Mouse (Mus musculus) left cerebral cortex, adult 8-10 months (tissue): Measurements from ENCODE around the gene Camta1. TPM values are rescaled to one million over a fixed set of nuclear protein-coding genes. Genes with fewer than 3 reads are reported as not detected.
"Not testable (repeated sequence)": the region's sequence is repeated elsewhere in the genome, so short reads cannot be mapped to it uniquely, and the experiment has no call there.

Source experiments
- DNase-seq, 2 experiments: peaks; one replicate each; pipeline ENCODE4 v3.0.0; 2022; ENCODE audit warnings: low spot score in 2 of 2
- total RNA-seq, 4 experiments: library from RNA; stranded (reverse); gene quantifications; 2 replicates each; pipeline ENCODE4 v1.2.4; 2022

The Camta1 gene
- total RNA-seq, 4 experiments from 2014 or later = 236 to 263 (median 255) TPM

DNA sequence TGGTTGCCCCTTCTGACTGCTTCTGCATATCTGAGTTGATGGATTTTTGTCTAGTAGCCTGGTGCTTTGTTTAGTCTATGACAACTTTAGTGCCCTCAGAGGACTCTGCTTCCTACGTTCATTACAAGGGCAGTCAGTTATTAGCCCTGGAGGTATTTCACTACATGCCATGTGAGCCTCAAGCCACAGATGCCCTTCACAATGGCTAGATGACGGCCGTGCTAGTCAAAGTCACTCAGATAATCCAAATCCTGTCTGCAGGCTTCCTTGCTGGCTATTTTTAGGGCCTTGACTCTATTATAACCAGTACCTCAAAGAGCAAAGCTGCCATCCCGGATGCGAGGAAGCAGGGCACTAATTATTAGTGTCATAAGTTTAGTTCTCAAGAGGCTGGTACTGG lies 778.6 kb downstream of the Camta1 start:
- DNase-seq = no peak

DNA sequence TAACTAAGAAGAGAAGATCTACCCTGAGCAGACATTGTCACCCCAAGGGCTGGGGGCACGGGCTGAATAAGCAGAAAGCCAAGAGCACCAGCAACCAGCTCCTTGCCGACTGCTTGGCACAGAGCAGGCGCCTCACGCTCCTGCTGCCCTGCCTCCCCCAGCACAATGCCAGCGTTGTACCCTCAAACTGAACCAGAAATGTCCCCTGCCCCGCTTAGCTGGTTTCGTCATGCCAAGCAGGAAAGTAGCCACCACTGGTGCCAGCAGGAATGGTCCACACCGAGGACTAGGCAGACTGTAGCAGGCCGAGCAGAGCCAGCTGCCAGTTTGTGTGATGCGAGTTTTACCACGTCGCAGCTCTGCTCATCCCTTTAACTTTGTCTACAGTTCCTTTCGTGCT lies 779.7 kb downstream of the Camta1 start:
- no peak for DNase-seq

DNA sequence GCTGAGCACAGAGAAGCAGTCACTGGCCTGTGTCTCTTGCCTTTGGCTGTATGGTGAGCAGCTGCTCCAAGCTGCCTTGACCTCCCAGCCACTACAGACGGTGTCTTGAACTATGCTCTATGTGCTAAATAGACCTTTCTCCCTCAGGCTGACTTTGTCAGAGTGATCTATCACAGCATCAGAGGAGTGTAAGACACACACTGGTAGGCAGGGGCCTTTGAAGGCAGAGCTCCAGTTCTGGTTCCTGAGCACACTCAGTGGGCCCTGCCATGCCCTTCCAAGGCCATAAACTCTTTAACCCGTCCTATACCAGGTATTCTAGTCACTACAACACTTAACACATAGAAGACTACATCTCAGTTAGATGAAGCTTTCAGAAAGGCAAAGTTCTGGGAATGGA lies 780.3 kb downstream of the Camta1 start:
- DNase-seq = no peak

- DNase-seq = no peak
Observed at GRCm38 (mm10) chr4:151074817-151075216, 786.9 kb downstream of the Camta1 start.

DNA sequence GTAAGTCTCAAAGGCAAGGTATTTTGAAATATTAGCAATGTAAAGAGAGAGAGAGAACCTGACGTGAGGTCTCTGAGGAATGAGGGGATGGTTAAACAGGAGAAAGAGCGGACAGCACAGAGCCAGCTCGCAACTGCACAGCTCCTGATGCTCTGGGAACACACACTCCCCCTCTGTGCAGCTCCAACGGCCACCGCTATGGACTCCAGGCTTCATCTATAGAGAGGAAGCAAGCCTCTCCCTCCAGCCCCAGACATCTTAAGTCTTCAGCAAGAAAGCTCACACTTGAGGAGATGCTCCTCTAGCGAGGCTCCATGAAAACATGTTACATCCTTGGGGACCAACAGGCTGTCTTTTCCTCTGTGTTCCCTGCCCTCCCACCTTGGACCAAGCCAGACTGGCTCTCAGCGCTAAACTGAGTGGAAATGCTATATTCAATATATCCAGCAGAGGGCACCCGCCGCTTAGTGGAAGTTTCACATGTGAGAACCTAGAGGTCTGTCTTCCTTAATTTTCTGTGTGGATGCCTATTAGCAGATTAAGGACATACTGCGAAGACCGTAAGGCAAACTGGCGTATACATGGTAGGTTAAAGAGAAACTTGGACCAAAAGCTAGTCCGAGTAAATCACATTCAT lies 788.5 kb downstream of the Camta1 start:
- peak; percentile 45 to 56 for DNase-seq

GRCm38 (mm10) chr4:151070962-151071361 lies 790.7 kb downstream of the Camta1 start:
- DNase-seq = no peak

DNA sequence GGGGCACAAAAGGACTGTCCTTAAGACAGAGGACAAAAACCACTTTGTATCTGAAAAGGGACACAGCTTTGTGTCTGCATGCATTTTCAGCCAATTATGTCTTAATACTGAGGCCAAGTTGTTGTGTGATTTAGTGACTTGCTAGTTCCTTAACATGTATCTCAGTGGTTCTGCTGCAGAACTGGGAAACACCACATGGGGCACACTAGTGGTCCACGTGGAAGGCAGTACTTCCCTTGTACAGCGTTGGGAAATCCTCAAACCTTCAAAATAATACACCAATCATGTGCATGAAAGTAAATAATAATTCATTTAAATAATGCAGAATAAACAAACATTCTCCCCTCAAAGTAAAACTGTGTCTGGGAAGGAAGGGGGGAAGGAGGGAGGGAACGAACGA lies 792.9 kb downstream of the Camta1 start:
- DNase-seq = no peak

GRCm38 (mm10) chr4:151059566-151059965 lies 802.1 kb downstream of the Camta1 start:
- DNase-seq = no peak

- no peak for DNase-seq
Observed at GRCm38 (mm10) chr4:151058634-151059033, 803.0 kb downstream of the Camta1 start.

DNA sequence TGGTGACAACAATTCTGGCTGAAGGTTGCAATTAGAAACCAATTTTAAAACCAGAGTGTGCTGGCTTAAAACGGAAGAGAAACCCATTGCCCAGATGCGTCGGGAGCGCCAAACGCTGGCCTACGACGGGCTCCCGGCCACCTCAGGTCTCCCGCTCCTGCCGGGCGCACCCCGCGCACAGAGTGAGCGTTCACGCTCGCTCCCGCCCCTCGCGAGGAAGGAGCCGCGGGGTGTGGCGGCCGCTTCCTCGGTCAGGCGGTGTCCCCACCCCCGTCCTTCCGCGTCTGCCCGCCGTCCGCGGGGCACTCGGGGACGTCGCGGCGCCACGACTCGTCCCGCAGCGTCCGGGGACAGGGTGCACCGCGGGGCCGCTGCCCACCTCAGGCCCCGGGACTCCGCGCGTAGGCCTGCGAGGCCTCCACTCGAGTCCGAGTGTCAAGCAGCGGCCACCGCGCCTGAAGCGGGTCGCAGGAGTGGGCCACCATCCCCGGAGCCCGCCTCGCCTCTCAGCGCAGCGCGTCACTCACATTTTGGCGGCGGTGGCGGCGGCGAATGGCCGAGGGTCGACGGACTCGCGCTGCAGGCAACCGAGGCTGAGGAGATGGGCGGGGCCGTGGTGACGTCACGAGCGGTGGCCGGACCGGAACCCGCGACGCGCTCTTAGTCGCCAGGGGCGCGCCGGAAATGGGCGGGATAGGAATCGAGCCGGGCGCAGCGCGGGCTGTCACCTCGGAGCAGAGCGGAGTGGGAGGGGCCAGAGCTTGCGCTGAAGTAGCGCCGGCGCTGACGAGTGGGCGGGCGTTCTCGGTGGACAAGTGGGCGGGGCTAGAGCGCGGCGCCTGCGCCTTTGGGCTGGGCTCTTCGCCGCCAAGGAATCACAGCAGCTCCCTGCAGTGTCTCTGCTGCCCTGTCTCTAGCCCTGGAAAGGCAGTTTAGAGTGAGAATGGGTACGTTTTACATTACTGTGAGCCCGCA lies 804.0 kb downstream of the Camta1 start, which contains the start of gene Vamp3:
Vamp3 (minus strand) TSS at position 617 of the 975 bp plus-strand sequence.
- peak; percentile 96 to 98 for DNase-seq

- no peak for DNase-seq
Observed at GRCm38 (mm10) chr4:151051162-151051561, 810.5 kb downstream of the Camta1 start.

DNA sequence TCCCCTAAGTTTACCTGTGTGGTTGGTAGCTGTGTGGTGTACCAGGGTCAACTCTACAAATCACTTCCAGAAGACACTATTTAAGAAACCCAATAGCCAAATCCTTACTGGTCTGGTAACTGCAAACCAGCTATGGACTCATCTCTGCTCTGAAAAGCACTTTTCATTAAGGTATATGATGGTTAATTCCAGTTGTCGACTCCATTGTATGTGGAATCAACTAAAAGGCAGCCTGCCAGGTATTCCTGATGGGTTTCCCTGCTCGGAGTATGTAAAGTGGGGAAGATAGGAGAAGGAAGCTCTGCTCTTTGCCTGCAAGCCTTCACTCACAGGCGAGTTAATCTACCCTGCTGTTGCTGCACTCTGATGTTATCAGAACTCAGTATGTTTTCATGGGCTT lies 815.2 kb downstream of the Camta1 start:
- no peak for DNase-seq

DNA sequence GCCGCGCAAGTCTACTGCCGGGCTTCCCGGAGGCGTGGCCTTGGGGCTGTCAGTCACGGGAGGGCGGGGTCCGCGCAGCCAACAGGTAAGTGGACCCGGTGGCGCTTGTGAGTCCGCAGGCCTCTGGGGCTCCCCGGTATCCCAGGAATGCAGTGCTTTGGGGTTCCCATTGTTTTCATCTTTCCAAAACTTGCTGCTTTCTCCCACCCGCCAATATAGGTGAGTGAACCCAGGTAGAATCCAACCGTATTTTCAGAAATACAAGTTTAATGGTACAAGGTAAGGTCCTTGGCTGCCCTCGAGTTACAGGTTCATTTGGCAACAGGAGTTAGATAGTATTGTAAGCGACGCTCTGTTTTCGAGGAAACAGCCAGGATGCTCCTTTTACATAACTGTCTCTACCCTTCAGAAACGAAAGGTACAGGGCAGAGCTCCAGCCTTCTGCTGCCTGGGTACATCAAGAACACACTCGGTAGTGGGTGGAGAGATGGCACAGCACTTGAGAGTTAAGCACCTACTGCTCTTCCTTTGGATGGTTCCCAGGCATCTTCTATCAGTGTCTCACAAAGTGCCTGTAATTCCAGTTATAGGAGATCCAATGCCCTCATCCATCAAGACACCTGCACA lies 816.6 kb downstream of the Camta1 start:
- peak; percentile 26 to 65 for DNase-seq

DNA sequence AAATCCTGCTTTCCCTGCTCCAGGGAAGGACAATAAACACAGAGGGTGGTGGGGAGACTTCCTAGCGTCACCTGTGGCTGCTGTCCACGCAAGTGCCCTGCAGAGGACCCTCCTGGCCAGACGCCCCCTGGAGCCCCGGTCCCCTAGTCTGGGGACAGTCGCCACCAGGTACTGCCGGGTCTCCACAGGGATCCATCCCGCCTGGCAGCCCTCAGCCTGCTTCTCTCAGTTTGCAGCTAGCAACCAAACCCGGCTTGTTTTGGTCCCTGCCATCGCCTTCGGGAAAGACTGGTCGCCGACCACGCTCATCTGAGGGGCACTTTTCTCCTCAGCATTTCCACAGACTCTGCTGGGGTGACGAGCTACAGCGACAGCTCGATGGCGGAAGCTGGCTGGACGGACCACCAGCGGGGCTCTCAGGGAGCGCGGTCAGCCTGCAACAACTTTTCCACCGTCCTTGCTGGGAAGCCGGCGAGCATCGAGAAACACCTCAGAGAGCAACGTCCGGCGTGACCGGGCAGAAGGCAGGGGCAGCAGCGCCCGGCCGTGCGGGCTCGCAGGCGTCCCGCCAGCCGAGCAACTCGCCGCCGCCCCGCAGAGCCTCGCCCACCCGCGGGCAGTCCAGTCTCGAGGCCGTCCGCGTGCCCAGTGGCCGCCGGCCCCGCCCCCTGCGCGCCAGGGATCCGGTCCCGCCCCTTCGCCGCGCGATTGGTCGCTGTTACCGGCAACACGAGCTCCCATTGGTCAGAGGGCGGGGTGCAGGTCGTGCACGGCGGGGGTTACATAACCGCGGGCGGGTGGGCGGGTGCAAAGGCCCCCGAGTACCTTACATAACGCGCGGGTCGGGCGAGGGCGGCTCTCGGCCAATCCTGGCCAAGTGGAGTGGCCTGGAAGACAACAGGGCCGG lies 817.4 kb downstream of the Camta1 start, which contains the start of gene Per3:
Per3 (minus strand) TSS at position 629 of the 907 bp plus-strand sequence.
- DNase-seq = peak; percentile 93 to 97

DNA sequence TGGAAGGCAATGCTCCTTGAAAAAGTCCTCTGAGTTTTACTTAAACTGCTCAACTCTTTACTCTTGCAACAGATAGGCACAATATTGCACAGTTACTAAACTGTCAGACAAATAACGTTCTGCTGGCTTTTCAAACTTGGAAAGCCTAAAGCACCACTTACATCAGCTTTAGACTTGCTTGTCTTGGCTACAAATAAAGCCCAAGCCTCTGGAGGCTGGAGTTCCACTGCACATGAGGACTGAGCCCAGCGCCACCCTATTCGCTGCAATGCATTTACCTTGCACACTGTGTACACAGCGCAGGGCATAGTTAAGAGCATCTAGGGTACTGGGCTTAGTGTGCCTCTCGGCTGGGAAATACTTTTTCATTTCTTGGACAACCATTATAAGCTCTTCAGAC lies 818.4 kb downstream of the Camta1 start:
- DNase-seq = no peak

DNA sequence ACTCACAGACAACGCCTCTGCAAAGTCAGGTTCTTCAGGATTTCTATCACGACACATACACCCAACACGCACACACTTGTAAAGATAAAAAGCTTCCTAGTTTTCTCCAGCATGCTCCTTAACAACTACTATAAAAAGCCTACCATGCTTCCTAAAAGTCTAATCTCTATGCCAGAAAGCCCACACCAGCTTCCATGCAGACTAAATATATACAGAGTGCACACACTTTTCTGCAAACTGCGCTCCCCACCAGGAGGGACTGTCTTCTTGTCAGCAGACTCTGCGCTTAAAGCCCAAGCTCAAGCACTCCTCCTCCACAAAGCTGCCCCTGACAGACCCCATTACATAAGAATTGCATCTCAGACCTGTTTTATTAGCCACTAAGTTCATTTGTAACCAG lies 820.2 kb downstream of the Camta1 start:
- peak; percentile 25 to 55 for DNase-seq

GRCm38 (mm10) chr4:151037800-151038199 lies 823.9 kb downstream of the Camta1 start:
- DNase-seq = no peak

DNA sequence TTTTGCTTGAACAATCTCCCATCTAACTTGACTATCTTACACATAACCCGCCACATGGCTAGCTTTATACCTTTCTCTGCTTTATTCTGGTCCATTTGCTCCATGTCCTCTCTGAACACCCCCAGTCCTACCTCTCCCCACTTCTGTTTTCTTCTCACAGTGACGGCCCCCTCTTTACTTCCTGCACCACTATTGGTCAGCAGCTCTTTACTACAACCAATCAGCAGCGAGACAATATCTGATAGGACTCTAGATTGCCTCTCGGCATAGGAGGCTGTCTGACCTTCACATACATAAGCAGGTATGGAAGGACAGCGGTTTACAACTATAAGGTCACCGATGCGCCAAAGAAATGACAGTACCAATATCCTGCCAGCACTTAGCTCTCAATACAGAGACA lies 825.2 kb downstream of the Camta1 start:
- no peak for DNase-seq

DNA sequence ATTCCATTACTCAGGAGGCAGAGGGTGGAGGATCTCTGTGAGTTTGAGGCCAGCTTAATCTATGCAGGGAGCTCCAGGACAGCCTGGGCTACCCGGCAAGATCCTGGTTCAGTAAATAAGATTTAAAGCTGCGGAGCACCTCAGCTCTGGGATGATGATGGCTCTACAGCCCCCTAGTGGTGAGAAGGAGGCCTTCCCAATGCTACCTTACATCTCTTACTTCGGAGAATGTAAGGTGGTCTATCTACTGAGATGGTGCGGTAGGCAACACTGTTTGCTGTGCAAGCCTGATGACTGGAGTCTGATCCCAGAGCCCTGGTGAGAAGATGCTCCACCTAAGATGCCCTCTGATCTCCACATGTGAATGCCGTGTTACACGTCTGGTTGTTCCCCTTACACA lies 834.7 kb downstream of the Camta1 start:
- DNase-seq = no peak

DNA sequence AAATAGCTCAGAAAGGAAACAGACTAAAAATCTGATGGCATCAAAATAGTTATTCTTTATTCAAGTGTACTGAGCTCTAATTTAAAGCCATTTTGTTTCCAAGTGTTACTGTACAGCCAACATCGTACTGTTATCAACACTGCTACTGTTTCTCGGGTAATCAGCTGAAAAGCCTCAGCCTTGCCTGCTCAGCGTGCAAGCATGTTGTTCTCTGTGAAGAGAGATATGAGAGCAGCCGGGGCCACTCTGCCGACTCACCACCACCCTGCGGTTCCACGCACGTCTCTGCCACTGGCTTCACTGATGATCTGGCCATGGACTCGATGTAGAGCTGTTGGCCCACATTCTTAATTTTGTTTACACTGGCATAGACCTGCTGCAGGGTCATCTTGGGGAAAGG lies 837.5 kb downstream of the Camta1 start:
- no peak for DNase-seq

- DNase-seq = not testable (repeated sequence)
Observed at GRCm38 (mm10) chr4:151017356-151017755, 844.3 kb downstream of the Camta1 start.
